Mouse (Mus musculus): ENCODE data around the gene Bcar1.

Gene Bcar1

GRCm38 (mm10) chr8:111743792-111744696 is at the start of gene Bcar1:
Gene Bcar1, minus strand, starts transcription at chr8:111743809.
- peak; percentile 66 for DNase-seq

GRCm38 (mm10) chr8:111789639-111790038 is 46.0 kb upstream of the Bcar1 start:
- no peak for DNase-seq

- no peak for DNase-seq
Measured at GRCm38 (mm10) chr8:111789200-111789599, 45.6 kb upstream of the Bcar1 start.

- no peak for DNase-seq
Measured at GRCm38 (mm10) chr8:111788497-111788896, 44.9 kb upstream of the Bcar1 start.

- DNase-seq = no peak
Measured at GRCm38 (mm10) chr8:111788085-111788484, 44.5 kb upstream of the Bcar1 start.

- DNase-seq = peak; percentile 17
Measured at GRCm38 (mm10) chr8:111787683-111788082, 44.1 kb upstream of the Bcar1 start.

GRCm38 (mm10) chr8:111786701-111787588 is 43.3 kb upstream of the Bcar1 start:
- DNase-seq = no peak

GRCm38 (mm10) chr8:111786116-111786515 is 42.5 kb upstream of the Bcar1 start:
- DNase-seq = no peak

GRCm38 (mm10) chr8:111782671-111783394 is 39.2 kb upstream of the Bcar1 start:
- DNase-seq = no peak

- DNase-seq = no peak
Measured at GRCm38 (mm10) chr8:111782161-111782560, 38.6 kb upstream of the Bcar1 start.

GRCm38 (mm10) chr8:111780697-111781424 is 37.3 kb upstream of the Bcar1 start:
- DNase-seq = no peak

GRCm38 (mm10) chr8:111779690-111780089 is 36.1 kb upstream of the Bcar1 start:
- peak; percentile 56 for DNase-seq

GRCm38 (mm10) chr8:111778801-111779200 is 35.2 kb upstream of the Bcar1 start:
- DNase-seq = no peak

GRCm38 (mm10) chr8:111776492-111776891 is 32.9 kb upstream of the Bcar1 start:
- no peak for DNase-seq

- no peak for DNase-seq
Measured at GRCm38 (mm10) chr8:111775766-111776165, 32.2 kb upstream of the Bcar1 start.

GRCm38 (mm10) chr8:111773476-111773875 is 29.9 kb upstream of the Bcar1 start:
- DNase-seq = no peak

GRCm38 (mm10) chr8:111773057-111773456 is 29.4 kb upstream of the Bcar1 start:
- no peak for DNase-seq

- DNase-seq = no peak
Measured at GRCm38 (mm10) chr8:111772083-111772482, 28.5 kb upstream of the Bcar1 start.

GRCm38 (mm10) chr8:111771625-111772020 is 28.0 kb upstream of the Bcar1 start:
- DNase-seq = no peak

- no peak for DNase-seq
Measured at GRCm38 (mm10) chr8:111770958-111771624, 27.5 kb upstream of the Bcar1 start.

- DNase-seq = peak; percentile 60
Measured at GRCm38 (mm10) chr8:111769764-111770428, 26.3 kb upstream of the Bcar1 start.

All from kidney, adult 11 months (tissue).